Mouse (Mus musculus): ENCODE results near the gene Afg3l1.
"Not testable (repeated sequence)": the region's sequence is repeated elsewhere in the genome, so short reads cannot be mapped to it uniquely, and the experiment has no call there.

The Afg3l1 gene

DNA sequence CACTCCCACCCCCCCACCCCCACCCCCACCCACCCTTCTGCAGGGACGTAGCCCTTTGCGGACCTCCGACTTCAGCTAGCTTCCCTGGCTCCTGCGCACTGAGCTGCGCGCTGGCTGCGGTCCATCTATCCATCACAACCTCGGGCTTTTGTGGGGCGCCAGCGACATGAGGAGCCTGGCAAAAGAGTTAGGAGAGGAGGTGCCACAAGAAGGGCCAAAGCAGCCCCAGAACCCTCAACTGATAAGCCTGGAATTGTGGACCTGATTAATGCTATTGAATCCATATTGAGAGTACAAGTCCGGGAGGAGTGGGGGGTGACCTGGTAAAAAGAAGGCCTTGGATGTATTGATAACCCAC lies 37.8 kb downstream of the Afg3l1 start:
- in situ Hi-C loops (cut with MboI), result no loop called here

GRCm38 (mm10) chr8:123516596-123516995 lies 38.9 kb downstream of the Afg3l1 start:
- in situ Hi-C loops (cut with MboI), result no loop called here

GRCm38 (mm10) chr8:123518172-123518571 lies 40.5 kb downstream of the Afg3l1 start:
- in situ Hi-C loops (cut with MboI), result no loop called here

GRCm38 (mm10) chr8:123518667-123519066 lies 41.0 kb downstream of the Afg3l1 start, which contains the start of gene Gas8:
Gas8 (plus strand) TSS chr8:123518834.
- in situ Hi-C loops (cut with MboI), result no loop called here

DNA sequence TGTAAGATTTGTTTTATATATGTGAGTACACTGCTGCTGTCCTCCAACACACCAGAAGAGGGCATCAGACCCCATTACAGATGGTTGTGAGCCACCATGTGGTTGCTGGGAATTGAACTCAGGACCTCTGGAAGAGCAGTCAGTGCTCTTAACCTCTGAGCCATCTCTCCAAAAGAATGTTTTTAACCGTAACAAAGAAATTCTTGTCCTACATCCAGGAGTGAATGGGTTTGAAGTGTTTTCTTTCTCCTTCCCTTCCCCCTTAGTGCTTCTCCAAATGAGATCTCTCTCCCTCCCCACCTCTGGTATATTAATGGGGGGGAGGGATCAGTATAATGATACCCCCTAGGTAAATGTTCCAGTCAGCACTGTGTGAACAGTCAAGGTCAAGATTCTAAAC lies 42.3 kb downstream of the Afg3l1 start:
- in situ Hi-C loops (cut with MboI), result not testable (repeated sequence)

- in situ Hi-C loops (cut with MboI), result no loop called here
Measured at GRCm38 (mm10) chr8:123527720-123528489, 50.2 kb downstream of the Afg3l1 start.

- in situ Hi-C loops (cut with MboI), result no loop called here
Measured at GRCm38 (mm10) chr8:123536242-123536989, 58.7 kb downstream of the Afg3l1 start.

GRCm38 (mm10) chr8:123536990-123537380 lies 59.3 kb downstream of the Afg3l1 start:
- in situ Hi-C loops (cut with MboI), result no loop called here

DNA sequence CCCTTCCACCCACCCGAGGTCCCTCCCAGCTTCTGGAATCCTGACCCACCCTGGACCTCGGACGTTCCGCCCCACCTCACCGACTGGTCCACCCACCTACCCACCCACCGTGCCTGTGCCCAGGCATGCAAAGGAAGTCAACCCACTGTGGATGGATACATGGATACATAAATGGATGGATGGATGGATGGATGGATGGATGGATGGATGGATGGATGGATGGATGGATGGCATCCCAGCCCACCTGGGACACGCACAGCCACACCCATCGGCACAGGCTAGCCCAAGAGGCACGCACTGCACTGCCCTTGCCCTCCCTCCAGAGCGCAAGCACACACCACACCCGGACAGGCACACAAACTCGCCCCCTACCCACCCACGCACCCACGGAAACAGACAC lies 59.9 kb downstream of the Afg3l1 start:
- in situ Hi-C loops (cut with MboI), result not testable (repeated sequence)
